Mouse (Mus musculus): ENCODE results near the gene Csnk1g2. TPM values are rescaled to one million over a fixed set of nuclear protein-coding genes. Genes with fewer than 3 reads are reported as not detected.
A peak's percentile ranks its signal among the peaks of the same experiment; 100 is the strongest.
"Not testable (repeated sequence)": the region's sequence is repeated elsewhere in the genome, so short reads cannot be mapped to it uniquely, and the experiment has no call there.

Gene Csnk1g2
- polyA plus RNA-seq, 1 experiment from 2014 or later: 192 TPM

GRCm38 (mm10) chr10:80604988-80605387 is 17.6 kb upstream of the Csnk1g2 start:
- peaks cover 41% of the 10 kb centered on the region for H3K36me3 ChIP-seq
- H3K9me3 ChIP-seq: no peaks in the 10 kb centered on the region
- H3K27me3 ChIP-seq (replicated peaks): no peaks in the 10 kb centered on the region
- H3K4me2 ChIP-seq (replicated peaks): no peak overlapping the region
- WGBS: 89% methylated on average over 2 of the region's 2 CpGs
- no peak overlapping the region for H3K27ac ChIP-seq
- H3K4me3 ChIP-seq: no peak overlapping the region
- ATAC-seq (ENCODE audit: low FRiP score, low read depth): no peak
- H3K9ac ChIP-seq: no peak overlapping the region
- peaks cover 16% of the 10 kb centered on the region for H3K4me1 ChIP-seq

DNA sequence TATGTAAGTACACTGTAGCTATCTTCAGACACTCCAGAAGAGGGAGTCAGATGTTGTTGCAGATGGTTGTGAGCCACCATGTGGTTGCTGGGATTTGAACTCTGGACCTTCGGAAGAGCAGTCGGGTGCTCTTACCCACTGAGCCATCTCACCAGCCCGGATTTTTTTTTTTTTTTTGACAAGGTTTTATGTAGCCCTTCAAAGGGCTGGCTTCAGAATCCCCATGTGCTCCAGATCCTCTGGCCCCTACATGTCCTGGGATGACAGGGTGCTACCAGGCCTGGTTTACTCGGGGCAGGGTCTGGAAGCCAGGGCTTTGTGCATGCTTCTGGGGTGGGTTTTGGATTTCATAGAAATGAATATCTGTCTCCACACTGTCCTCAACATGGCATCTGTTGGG is 16.9 kb upstream of the Csnk1g2 start, which contains the start of gene Gm49322:
Gene Gm49322, plus strand, starts transcription at position 301 of the 400 bp plus-strand sequence.
- H3K27ac ChIP-seq; H3K27me3 ChIP-seq (replicated peaks); H3K9ac ChIP-seq; H3K4me3 ChIP-seq; H3K9me3 ChIP-seq; H3K4me2 ChIP-seq (replicated peaks); ATAC-seq (ENCODE audit: low FRiP score, low read depth): not testable (repeated sequence)
- 95% methylated on average over 2 of the region's 4 CpGs for WGBS
- Histone ChIP-seq H3K36me3 (peaks cover 44% of the 10 kb centered on the region), H3K4me1 (peaks cover 16% of the 10 kb centered on the region)

- peaks cover 16% of the 10 kb centered on the region for H3K4me1 ChIP-seq
- H3K27ac ChIP-seq: no peak overlapping the region
- no peak for ATAC-seq (ENCODE audit: low FRiP score, low read depth)
- no peak overlapping the region for H3K9ac ChIP-seq
- no peak overlapping the region for H3K4me2 ChIP-seq (replicated peaks)
- peaks cover 44% of the 10 kb centered on the region for H3K36me3 ChIP-seq
- no peaks in the 10 kb centered on the region for H3K27me3 ChIP-seq (replicated peaks)
- H3K4me3 ChIP-seq: no peak overlapping the region
- WGBS: 96% methylated on average over 23 of the region's 23 CpGs
- H3K9me3 ChIP-seq: no peaks in the 10 kb centered on the region
These were observed 16.3 kb upstream of the Csnk1g2 start for GRCm38 (mm10) chr10:80606306-80606705.

DNA sequence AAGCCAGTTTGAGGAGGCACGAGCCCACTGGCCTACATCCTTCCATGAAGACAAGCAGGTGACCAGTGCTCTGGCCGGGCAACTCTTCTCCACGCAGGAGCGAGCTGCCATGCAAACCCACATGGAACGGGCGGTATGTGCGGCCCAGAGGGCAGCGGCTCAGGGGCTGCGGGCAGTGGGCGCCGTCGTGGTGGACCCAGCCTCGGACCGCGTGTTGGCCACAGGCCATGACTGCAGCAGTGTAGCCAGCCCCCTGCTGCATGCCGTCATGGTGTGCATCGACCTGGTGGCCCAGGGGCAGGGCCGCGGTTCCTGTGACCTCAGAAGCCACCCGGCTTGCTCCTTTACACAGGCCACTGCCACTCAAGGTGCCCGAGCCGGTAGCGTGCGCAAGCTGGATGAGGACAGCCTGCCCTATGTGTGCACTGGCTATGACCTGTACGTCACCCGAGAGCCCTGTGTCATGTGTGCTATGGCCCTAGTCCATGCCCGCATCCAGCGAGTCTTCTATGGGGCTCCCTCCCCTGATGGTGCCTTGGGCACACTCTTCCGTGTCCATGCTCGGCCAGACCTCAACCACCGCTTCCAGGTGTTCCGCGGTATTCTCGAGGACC is 15.8 kb upstream of the Csnk1g2 start:
- H3K36me3 ChIP-seq: peaks cover 45% of the 10 kb centered on the region
- no peak overlapping the region for H3K9ac ChIP-seq
- H3K9me3 ChIP-seq: no peaks in the 10 kb centered on the region
- 95% methylated on average over 34 of the region's 34 CpGs for WGBS
- ATAC-seq (ENCODE audit: low FRiP score, low read depth): no peak
- H3K27me3 ChIP-seq (replicated peaks): no peaks in the 10 kb centered on the region
- H3K4me1 ChIP-seq: peaks cover 16% of the 10 kb centered on the region
- H3K27ac ChIP-seq: no peak overlapping the region
- no peak overlapping the region for H3K4me3 ChIP-seq
- H3K4me2 ChIP-seq (replicated peaks): no peak overlapping the region

GRCm38 (mm10) chr10:80608435-80608834 is 14.2 kb upstream of the Csnk1g2 start:
- WGBS: 92% methylated on average over 3 of the region's 3 CpGs
- Histone ChIP-seq H3K9me3 (no peaks in the 10 kb centered on the region), H3K9ac (no peak overlapping the region), H3K27me3 (replicated peaks) (no peaks in the 10 kb centered on the region), H3K36me3 (peaks cover 53% of the 10 kb centered on the region), H3K4me1 (peaks cover 10% of the 10 kb centered on the region), H3K27ac (no peak overlapping the region), H3K4me2 (replicated peaks) (no peak overlapping the region), H3K4me3 (no peak overlapping the region)
- no peak for ATAC-seq (ENCODE audit: low FRiP score, low read depth)

- Histone ChIP-seq H3K4me3 (no peak overlapping the region), H3K36me3 (peaks cover 59% of the 10 kb centered on the region), H3K27ac (no peak overlapping the region), H3K4me1 (peaks cover under 1% of the 10 kb centered on the region; the same call in 1 of the 2 replicates), H3K4me2 (replicated peaks) (no peak overlapping the region), H3K9me3 (no peaks in the 10 kb centered on the region), H3K9ac (no peak overlapping the region), H3K27me3 (replicated peaks) (no peaks in the 10 kb centered on the region)
- no peak for ATAC-seq (ENCODE audit: low FRiP score, low read depth)
- 94% methylated on average over 10 of the region's 10 CpGs for WGBS
These were observed 13.2 kb upstream of the Csnk1g2 start for GRCm38 (mm10) chr10:80609269-80609924.

GRCm38 (mm10) chr10:80610116-80610785 is 12.4 kb upstream of the Csnk1g2 start:
- Histone ChIP-seq H3K9me3 (no peaks in the 10 kb centered on the region), H3K9ac (no peak overlapping the region), H3K4me1 (no peaks in the 10 kb centered on the region), H3K4me3 (no peak overlapping the region), H3K27me3 (replicated peaks) (no peaks in the 10 kb centered on the region), H3K27ac (no peak overlapping the region), H3K36me3 (peaks cover 68% of the 10 kb centered on the region), H3K4me2 (replicated peaks) (no peak overlapping the region)
- 92% methylated on average over 9 of the region's 9 CpGs for WGBS
- ATAC-seq (ENCODE audit: low FRiP score, low read depth): no peak

GRCm38 (mm10) chr10:80611024-80611423 is 11.6 kb upstream of the Csnk1g2 start:
- H3K4me2 ChIP-seq (replicated peaks): no peak overlapping the region
- H3K4me1 ChIP-seq: no peaks in the 10 kb centered on the region
- no peak overlapping the region for H3K9ac ChIP-seq
- no peak overlapping the region for H3K4me3 ChIP-seq
- H3K9me3 ChIP-seq: no peaks in the 10 kb centered on the region
- 81% methylated on average over 4 of the region's 4 CpGs for WGBS
- ATAC-seq (ENCODE audit: low FRiP score, low read depth): peak; percentile 48; the same call in 1 of the 2 replicates
- H3K36me3 ChIP-seq: peaks cover 74% of the 10 kb centered on the region
- no peak overlapping the region for H3K27ac ChIP-seq
- H3K27me3 ChIP-seq (replicated peaks): no peaks in the 10 kb centered on the region

- H3K4me3 ChIP-seq: no peak overlapping the region
- no peak overlapping the region for H3K27ac ChIP-seq
- WGBS: 98% methylated on average over 3 of the region's 3 CpGs
- no peak overlapping the region for H3K9ac ChIP-seq
- no peaks in the 10 kb centered on the region for H3K9me3 ChIP-seq
- no peak overlapping the region for H3K4me2 ChIP-seq (replicated peaks)
- H3K27me3 ChIP-seq (replicated peaks): no peaks in the 10 kb centered on the region
- peaks cover 65% of the 10 kb centered on the region for H3K36me3 ChIP-seq
- no peak for ATAC-seq (ENCODE audit: low FRiP score, low read depth)
- H3K4me1 ChIP-seq: no peaks in the 10 kb centered on the region
These were observed 10.7 kb upstream of the Csnk1g2 start for GRCm38 (mm10) chr10:80611905-80612304.

GRCm38 (mm10) chr10:80613821-80614220 is 8.8 kb upstream of the Csnk1g2 start:
- WGBS: 84% methylated on average over 3 of the region's 3 CpGs
- no peak overlapping the region for H3K27ac ChIP-seq
- no peak overlapping the region for H3K9ac ChIP-seq
- H3K4me3 ChIP-seq: no peak overlapping the region
- H3K4me1 ChIP-seq: no peaks in the 10 kb centered on the region
- H3K4me2 ChIP-seq (replicated peaks): no peak overlapping the region
- peaks cover 46% of the 10 kb centered on the region for H3K36me3 ChIP-seq
- H3K9me3 ChIP-seq: no peaks in the 10 kb centered on the region
- H3K27me3 ChIP-seq (replicated peaks): no peaks in the 10 kb centered on the region
- ATAC-seq (ENCODE audit: low FRiP score, low read depth): no peak

DNA sequence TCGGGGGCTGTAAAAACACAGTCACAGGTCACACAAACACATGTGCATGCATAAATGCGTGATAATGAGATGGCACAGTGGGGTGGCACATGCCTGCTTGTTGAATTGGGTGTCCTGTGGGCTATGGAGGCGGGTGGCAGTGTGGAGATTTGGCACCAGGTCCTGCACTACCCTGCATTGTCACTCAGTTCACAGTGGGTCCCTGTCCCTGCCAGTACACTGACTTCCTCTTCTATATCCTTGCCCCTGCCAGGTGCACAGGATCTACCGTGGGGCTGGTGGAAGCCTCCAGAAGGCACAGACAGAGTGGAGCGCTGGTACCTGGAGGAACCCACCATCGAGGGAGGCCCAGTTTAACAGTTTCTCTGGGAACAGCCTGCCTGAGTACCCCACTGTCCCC is 8.3 kb upstream of the Csnk1g2 start:
- 91% methylated on average over 6 of the region's 6 CpGs for WGBS
- ATAC-seq (ENCODE audit: low FRiP score, low read depth): no peak
- peaks cover 40% of the 10 kb centered on the region for H3K36me3 ChIP-seq

GRCm38 (mm10) chr10:80618181-80618580 is 4.5 kb upstream of the Csnk1g2 start:
- WGBS: 80% methylated on average over 9 of the region's 9 CpGs
- Histone ChIP-seq H3K36me3 (peaks cover 22% of the 10 kb centered on the region), H3K27me3 (replicated peaks) (no peaks in the 10 kb centered on the region), H3K4me3 (no peak overlapping the region), H3K9me3 (no peaks in the 10 kb centered on the region), H3K9ac (no peak overlapping the region), H3K4me2 (replicated peaks) (no peak overlapping the region), H3K27ac (no peak overlapping the region), H3K4me1 (peaks cover 10% of the 10 kb centered on the region)
- no peak for ATAC-seq (ENCODE audit: low FRiP score, low read depth)

More for the DNA sequence above, 8.3 kb upstream of the Csnk1g2 start:
- no peak overlapping the region for H3K4me3 ChIP-seq
- no peak overlapping the region for H3K27ac ChIP-seq
- no peaks in the 10 kb centered on the region for H3K9me3 ChIP-seq
- no peaks in the 10 kb centered on the region for H3K27me3 ChIP-seq (replicated peaks)
- no peak overlapping the region for H3K4me2 ChIP-seq (replicated peaks)
- H3K4me1 ChIP-seq: no peaks in the 10 kb centered on the region
- no peak overlapping the region for H3K9ac ChIP-seq
